Mouse (Mus musculus): Measurements from ENCODE around the gene Kcnk5. TPM values are rescaled to one million over a fixed set of nuclear protein-coding genes. Genes with fewer than 3 reads are reported as not detected.

The Kcnk5 gene
- polyA plus RNA-seq, 1 experiment from 2014 or later, result 5.0 TPM

- Histone ChIP-seq H3K27me3 (no peaks in the 10 kb centered on the region), H3K4me3 (replicated peaks) (0 out of 2 replicates have a peak overlapping the region, but pooled peaks have one; percentile 70), H3K27ac (replicated peaks) (no peak overlapping the region), H3K9ac (no peak overlapping the region), H3K36me3 (replicated peaks) (no peaks in the 10 kb centered on the region), H3K9me3 (replicated peaks) (no peaks in the 10 kb centered on the region), H3K4me2 (peak overlapping the region; percentile 97), H3K4me1 (replicated peaks) (peaks cover 70% of the 10 kb centered on the region)
- WGBS (ENCODE audit: insufficient replicate concordance), result 20% methylated on average over 4 of the region's 4 CpGs
- ATAC-seq (ENCODE audit: insufficient read depth), result no peak
These were observed 3.0 kb downstream of the Kcnk5 start for GRCm38 (mm10) chr14:20178593-20178992.

DNA sequence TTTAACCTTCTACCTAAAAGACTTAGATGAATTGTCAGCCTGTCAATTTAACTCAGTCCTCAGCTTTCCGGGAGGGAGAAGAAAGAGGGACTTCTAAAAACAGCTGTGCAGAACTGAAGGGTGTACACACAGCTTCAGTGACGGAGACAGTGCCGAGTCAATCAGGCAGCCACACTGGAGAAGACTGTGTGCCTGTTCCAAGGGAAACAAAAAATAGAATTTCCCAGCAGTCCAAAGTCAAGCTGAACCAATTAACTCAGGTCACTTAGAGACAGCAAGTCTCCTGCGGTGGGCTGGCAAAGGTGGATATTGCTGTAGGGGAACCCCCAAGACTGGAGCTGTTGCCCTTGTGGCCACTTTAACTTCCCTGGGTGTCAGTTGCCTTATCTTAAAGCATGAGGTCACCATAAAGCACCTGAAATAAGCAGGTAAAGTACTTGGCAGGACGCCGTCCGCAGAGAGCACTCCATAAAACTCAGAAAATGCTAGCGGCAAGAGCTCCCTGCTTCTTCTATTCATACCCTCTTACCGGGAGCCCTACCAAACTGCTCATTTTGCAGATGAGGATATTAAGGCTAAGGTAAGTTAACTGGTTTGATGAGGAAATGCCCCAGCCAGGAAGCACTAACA lies 4.0 kb downstream of the Kcnk5 start:
- Histone ChIP-seq H3K27ac (replicated peaks) (no peak overlapping the region), H3K27me3 (no peaks in the 10 kb centered on the region), H3K9ac (no peak overlapping the region), H3K4me3 (replicated peaks) (no peak overlapping the region), H3K36me3 (replicated peaks) (no peaks in the 10 kb centered on the region), H3K4me1 (replicated peaks) (peaks cover 78% of the 10 kb centered on the region), H3K4me2 (no peak overlapping the region), H3K9me3 (replicated peaks) (no peaks in the 10 kb centered on the region)
- ATAC-seq (ENCODE audit: insufficient read depth), result no peak
- 81% methylated on average over 9 of the region's 9 CpGs for WGBS (ENCODE audit: insufficient replicate concordance)

DNA sequence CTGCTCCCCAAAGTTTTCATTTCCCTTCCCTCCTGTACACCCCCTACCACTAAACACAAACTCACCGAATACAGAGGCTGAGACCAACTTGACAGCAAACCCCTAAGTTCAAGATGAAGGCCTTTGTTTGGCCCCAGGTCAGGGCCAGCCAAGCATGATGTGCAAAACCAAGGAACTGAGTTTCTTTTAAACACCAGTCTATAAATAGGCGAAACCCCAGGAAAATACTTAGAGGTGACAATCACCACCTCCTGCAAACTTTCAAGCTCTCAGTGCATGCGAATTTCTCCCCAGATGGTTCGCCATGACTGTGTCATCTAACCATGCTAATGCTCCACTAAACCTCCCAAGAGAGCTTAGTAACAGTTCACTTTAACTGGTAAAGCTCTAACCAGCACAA lies 5.9 kb downstream of the Kcnk5 start:
- Histone ChIP-seq H3K36me3 (replicated peaks) (no peaks in the 10 kb centered on the region), H3K27me3 (no peaks in the 10 kb centered on the region), H3K9ac (no peak overlapping the region), H3K4me1 (replicated peaks) (peaks cover 71% of the 10 kb centered on the region), H3K4me3 (replicated peaks) (no peak overlapping the region), H3K27ac (replicated peaks) (no peak overlapping the region), H3K4me2 (no peak overlapping the region), H3K9me3 (replicated peaks) (no peaks in the 10 kb centered on the region)
- no peak for ATAC-seq (ENCODE audit: insufficient read depth)
- 67% methylated on average over 4 of the region's 4 CpGs for WGBS (ENCODE audit: insufficient replicate concordance)

DNA sequence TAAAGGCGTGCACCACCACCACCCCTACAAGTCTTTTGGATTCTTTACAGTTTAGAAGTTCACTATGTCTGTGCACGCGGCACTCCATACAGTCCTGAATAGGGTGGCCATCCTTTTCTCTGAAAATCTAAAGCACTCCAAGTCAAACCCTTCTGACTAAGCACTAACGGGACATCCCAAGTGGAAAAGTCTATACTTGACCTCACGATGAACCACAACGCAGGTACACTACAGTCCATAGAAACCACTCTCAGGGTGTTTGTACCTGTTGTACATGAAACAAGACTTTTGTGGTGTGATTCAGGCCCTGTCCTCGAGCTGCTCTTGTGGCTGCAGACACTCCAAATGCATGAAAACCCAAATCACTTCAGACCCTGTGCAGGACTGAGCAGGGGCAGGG lies 6.5 kb downstream of the Kcnk5 start:
- 74% methylated on average over 7 of the region's 7 CpGs for WGBS (ENCODE audit: insufficient replicate concordance)
- Histone ChIP-seq H3K27ac (replicated peaks) (no peak overlapping the region), H3K9ac (no peak overlapping the region), H3K9me3 (replicated peaks) (no peaks in the 10 kb centered on the region), H3K4me2 (no peak overlapping the region), H3K36me3 (replicated peaks) (0 out of 2 replicates have a peak, but pooled peaks cover 3% of the 10 kb centered on the region), H3K4me3 (replicated peaks) (no peak overlapping the region), H3K4me1 (replicated peaks) (peaks cover 65% of the 10 kb centered on the region), H3K27me3 (no peaks in the 10 kb centered on the region)
- ATAC-seq (ENCODE audit: insufficient read depth), result no peak

DNA sequence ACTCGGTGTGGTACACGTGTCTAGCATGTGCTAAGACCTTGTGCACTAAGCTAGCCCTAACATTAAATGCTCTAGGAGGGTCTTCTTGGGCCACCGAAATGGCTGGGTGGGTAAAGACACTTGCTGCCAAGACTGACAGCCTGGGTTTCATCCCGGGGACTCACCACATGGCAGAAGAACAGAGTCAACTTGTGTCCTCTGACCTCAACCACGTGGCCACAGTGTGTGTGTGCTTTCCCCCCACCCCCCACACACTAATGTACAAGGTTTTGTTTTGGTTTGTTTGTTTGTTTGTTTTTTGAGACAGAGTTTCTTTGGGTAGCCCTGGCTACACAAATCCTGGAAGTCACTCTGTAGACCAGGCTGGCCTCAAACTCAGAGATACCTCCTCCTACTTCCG lies 6.9 kb downstream of the Kcnk5 start:
- Histone ChIP-seq H3K9ac (no peak overlapping the region), H3K36me3 (replicated peaks) (0 out of 2 replicates have a peak, but pooled peaks cover 3% of the 10 kb centered on the region), H3K27ac (replicated peaks) (no peak overlapping the region), H3K4me1 (replicated peaks) (peaks cover 61% of the 10 kb centered on the region), H3K9me3 (replicated peaks) (no peaks in the 10 kb centered on the region), H3K4me2 (no peak overlapping the region), H3K27me3 (no peaks in the 10 kb centered on the region), H3K4me3 (replicated peaks) (no peak overlapping the region)
- no peak for ATAC-seq (ENCODE audit: insufficient read depth)
- WGBS (ENCODE audit: insufficient replicate concordance), result 56% methylated on average over 6 of the region's 6 CpGs

GRCm38 (mm10) chr14:20173873-20174490 lies 7.6 kb downstream of the Kcnk5 start:
- 0 out of 2 replicates have a peak, but pooled peaks cover 3% of the 10 kb centered on the region for H3K36me3 ChIP-seq (replicated peaks)
- ATAC-seq (ENCODE audit: insufficient read depth), result no peak
- H3K27ac ChIP-seq (replicated peaks), result no peak overlapping the region
- H3K4me3 ChIP-seq (replicated peaks), result no peak overlapping the region
- H3K9me3 ChIP-seq (replicated peaks), result no peaks in the 10 kb centered on the region
- H3K9ac ChIP-seq, result no peak overlapping the region
- H3K4me1 ChIP-seq (replicated peaks), result peaks cover 57% of the 10 kb centered on the region
- H3K4me2 ChIP-seq, result no peak overlapping the region
- WGBS (ENCODE audit: insufficient replicate concordance), result 58% methylated on average over 14 of the region's 14 CpGs
- no peaks in the 10 kb centered on the region for H3K27me3 ChIP-seq

DNA sequence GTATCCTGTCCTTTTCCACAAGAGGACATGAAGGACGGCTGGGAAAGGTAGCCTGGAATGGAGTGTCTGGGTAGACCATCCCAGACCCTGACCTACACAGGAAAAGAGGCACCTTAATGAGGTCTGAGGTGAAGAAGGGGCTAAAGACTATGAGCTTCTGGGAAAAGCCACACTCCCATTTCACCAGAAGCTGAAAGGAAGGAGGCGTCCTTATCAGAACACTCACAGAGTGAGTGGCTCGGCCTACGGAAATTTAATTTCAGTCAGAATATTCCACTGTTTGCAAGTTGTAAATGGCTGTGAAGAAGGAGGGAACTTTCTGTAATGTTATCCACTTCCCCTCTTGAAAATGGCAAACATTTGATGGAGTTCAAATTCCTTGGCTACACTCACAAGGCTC lies 8.7 kb downstream of the Kcnk5 start:
- no peak for ATAC-seq (ENCODE audit: insufficient read depth)
- peaks cover 56% of the 10 kb centered on the region for H3K4me1 ChIP-seq (replicated peaks)

GRCm38 (mm10) chr14:20172509-20172908 lies 9.1 kb downstream of the Kcnk5 start:
- ATAC-seq (ENCODE audit: insufficient read depth), result no peak
- peaks cover 55% of the 10 kb centered on the region for H3K4me1 ChIP-seq (replicated peaks)
- no peaks in the 10 kb centered on the region for H3K27me3 ChIP-seq
- WGBS (ENCODE audit: insufficient replicate concordance), result 24% methylated on average over 5 of the region's 5 CpGs
- 0 out of 2 replicates have a peak, but pooled peaks cover 3% of the 10 kb centered on the region for H3K36me3 ChIP-seq (replicated peaks)
- no peak overlapping the region for H3K27ac ChIP-seq (replicated peaks)
- no peaks in the 10 kb centered on the region for H3K9me3 ChIP-seq (replicated peaks)
- no peak overlapping the region for H3K4me2 ChIP-seq
- H3K9ac ChIP-seq, result no peak overlapping the region
- no peak overlapping the region for H3K4me3 ChIP-seq (replicated peaks)

More for the DNA sequence above, 8.7 kb downstream of the Kcnk5 start:
- Histone ChIP-seq H3K4me3 (replicated peaks) (no peak overlapping the region), H3K27me3 (no peaks in the 10 kb centered on the region), H3K4me2 (peak overlapping the region; percentile 33), H3K9ac (no peak overlapping the region), H3K27ac (replicated peaks) (no peak overlapping the region), H3K36me3 (replicated peaks) (0 out of 2 replicates have a peak, but pooled peaks cover 3% of the 10 kb centered on the region), H3K9me3 (replicated peaks) (no peaks in the 10 kb centered on the region)
- WGBS (ENCODE audit: insufficient replicate concordance), result 13% methylated on average over 4 of the region's 4 CpGs

DNA sequence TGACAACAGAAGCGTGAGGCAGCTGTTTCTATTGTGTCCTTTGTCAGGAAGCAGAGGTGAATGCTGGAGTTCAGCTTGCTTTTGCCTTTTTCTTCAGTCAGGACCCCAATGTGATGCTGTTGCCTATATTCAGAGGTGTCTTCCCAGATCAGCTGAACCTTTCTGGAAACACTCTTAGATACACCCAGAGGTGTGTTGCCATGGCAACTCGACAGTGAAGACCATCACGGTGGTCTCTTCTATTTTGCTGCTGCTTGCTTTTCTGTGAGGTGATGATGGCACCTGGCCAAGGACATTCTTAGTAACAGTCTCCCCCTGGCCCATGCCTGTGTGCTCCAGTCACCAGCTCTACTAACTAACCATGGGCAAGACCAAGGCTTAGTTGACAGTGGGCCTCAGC lies 9.8 kb downstream of the Kcnk5 start:
- no peak overlapping the region for H3K4me2 ChIP-seq
- WGBS (ENCODE audit: insufficient replicate concordance), result 61% methylated on average over 3 of the region's 3 CpGs
- peaks cover 57% of the 10 kb centered on the region for H3K4me1 ChIP-seq (replicated peaks)
- no peak overlapping the region for H3K9ac ChIP-seq
- no peaks in the 10 kb centered on the region for H3K27me3 ChIP-seq
- H3K4me3 ChIP-seq (replicated peaks), result no peak overlapping the region
- no peak for ATAC-seq (ENCODE audit: insufficient read depth)
- no peak overlapping the region for H3K27ac ChIP-seq (replicated peaks)
- 0 out of 2 replicates have a peak, but pooled peaks cover 3% of the 10 kb centered on the region for H3K36me3 ChIP-seq (replicated peaks)
- H3K9me3 ChIP-seq (replicated peaks), result no peaks in the 10 kb centered on the region

GRCm38 (mm10) chr14:20169251-20169650 lies 12.4 kb downstream of the Kcnk5 start:
- Histone ChIP-seq H3K27ac (replicated peaks) (no peak overlapping the region), H3K4me3 (replicated peaks) (no peak overlapping the region), H3K4me2 (no peak overlapping the region), H3K9me3 (replicated peaks) (no peaks in the 10 kb centered on the region), H3K9ac (no peak overlapping the region), H3K27me3 (no peaks in the 10 kb centered on the region), H3K4me1 (replicated peaks) (peaks cover 72% of the 10 kb centered on the region), H3K36me3 (replicated peaks) (0 out of 2 replicates have a peak, but pooled peaks cover 3% of the 10 kb centered on the region)
- 64% methylated on average over 4 of the region's 4 CpGs for WGBS (ENCODE audit: insufficient replicate concordance)
- no peak for ATAC-seq (ENCODE audit: insufficient read depth)

- H3K27me3 ChIP-seq, result no peaks in the 10 kb centered on the region
- no peak overlapping the region for H3K9ac ChIP-seq
- WGBS (ENCODE audit: insufficient replicate concordance), result 27% methylated on average over 1 of the region's 1 CpGs
- H3K4me2 ChIP-seq, result no peak overlapping the region
- ATAC-seq (ENCODE audit: insufficient read depth), result no peak
- no peak overlapping the region for H3K4me3 ChIP-seq (replicated peaks)
- H3K4me1 ChIP-seq (replicated peaks), result peaks cover 71% of the 10 kb centered on the region
- H3K9me3 ChIP-seq (replicated peaks), result no peaks in the 10 kb centered on the region
- H3K36me3 ChIP-seq (replicated peaks), result 0 out of 2 replicates have a peak, but pooled peaks cover 3% of the 10 kb centered on the region
- H3K27ac ChIP-seq (replicated peaks), result no peak overlapping the region
These were observed 13.1 kb downstream of the Kcnk5 start for GRCm38 (mm10) chr14:20168478-20168877.

Measured in liver, embryonic 15.5 days (tissue).